Mouse (Mus musculus) stomach, postnatal 0 days (tissue): Measurements from ENCODE around the gene Cldn34b3.
"Not testable (repeated sequence)": the region's sequence is repeated elsewhere in the genome, so short reads cannot be mapped to it uniquely, and the experiment has no call there.

Source experiments
- CTCF ChIP-seq: IDR thresholded peaks from 2 replicates; pipeline ENCODE4 v1.5.1; 2016; ENCODE audit warnings: antibody characterized with exemption, low read depth, mild to moderate bottlenecking, moderate library complexity
- EP300 ChIP-seq: optimal IDR thresholded peaks from 2 replicates; pipeline ENCODE3; 2016; ENCODE audit warnings: antibody characterized with exemption

DNA sequence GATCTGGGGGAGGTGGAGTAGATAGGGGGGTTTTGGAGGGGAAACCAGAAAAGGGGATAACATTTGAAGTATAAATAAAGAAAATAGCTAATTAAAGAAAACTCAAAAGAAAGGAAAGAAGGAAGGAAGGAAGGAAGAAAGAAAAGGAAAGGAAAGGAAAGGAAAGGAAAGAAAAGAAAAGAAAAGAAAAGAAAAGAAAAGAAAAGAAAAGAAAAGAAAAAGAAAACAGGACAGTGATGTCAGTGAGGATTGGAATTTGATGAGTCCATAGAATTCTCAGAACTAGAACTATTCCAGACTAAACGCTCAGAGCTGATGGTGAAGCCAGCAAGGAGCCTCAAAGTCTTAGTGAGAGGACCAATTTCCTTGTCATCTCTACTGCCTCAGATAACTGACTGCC, at the start of gene Cldn34b3:
- TF ChIP-seq EP300, CTCF: not testable (repeated sequence)
